Mouse (Mus musculus): Measurements from ENCODE around the gene Il15. TPM values are rescaled to one million over a fixed set of nuclear protein-coding genes. Genes with fewer than 3 reads are reported as not detected.

Gene Il15
- polyA plus RNA-seq, 2 experiments, result 2.9 to 6.1 TPM

DNA sequence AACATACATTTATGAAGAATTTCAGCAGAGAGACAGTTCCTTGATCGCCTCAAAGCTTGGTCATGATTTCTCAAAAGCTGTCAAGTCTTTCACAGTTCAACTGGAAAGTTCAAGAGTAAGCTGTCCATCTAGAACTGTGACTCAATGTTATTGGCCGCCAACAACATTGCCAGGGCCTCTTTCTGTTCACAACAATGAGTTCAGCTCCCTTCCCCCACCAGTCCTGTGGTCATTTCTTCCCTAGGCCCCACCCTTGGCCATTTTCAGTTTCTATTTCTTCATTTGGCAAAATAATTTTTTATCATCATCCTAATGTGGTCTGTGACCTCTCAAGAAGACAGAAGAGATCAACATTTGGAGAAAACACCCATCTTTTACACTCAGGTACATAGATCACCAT is 4.5 kb downstream of the Il15 start:
- H3K9me3 ChIP-seq (ENCODE audit: control insufficient read depth, low read length), result no peaks in the 10 kb centered on the region
- H3K27me3 ChIP-seq (ENCODE audit: control insufficient read depth, insufficient read depth, low read length), result no peaks in the 10 kb centered on the region
- H3K9ac ChIP-seq (ENCODE audit: low read depth, low read length, severe bottlenecking), result no peak overlapping the region
- H3K4me3 ChIP-seq (replicated peaks; ENCODE audit: low read length), result no peak overlapping the region
- no peak overlapping the region for H3K27ac ChIP-seq (replicated peaks; ENCODE audit: low read depth, low read length)
- WGBS, result 86% methylated on average over 2 of the region's 2 CpGs
- H3K4me2 ChIP-seq (replicated peaks; ENCODE audit: low read depth, low read length, severe bottlenecking), result no peak overlapping the region
- no peak for DNase-seq (ENCODE audit: low spot score)
- H3K4me1 ChIP-seq (ENCODE audit: control insufficient read depth, insufficient read depth, low read length), result peaks cover 7% of the 10 kb centered on the region
- ATAC-seq (ENCODE audit: low FRiP score, low read depth), result no peak
- H3K36me3 ChIP-seq (ENCODE audit: control insufficient read depth, insufficient read depth, low read length), result no peaks in the 10 kb centered on the region
- TF ChIP-seq POLR2A (IDR thresholded peaks at IDR 0.05; ENCODE audit: borderline replicate concordance, extremely low read depth, insufficient read depth, insufficient read length), result no peak

DNA sequence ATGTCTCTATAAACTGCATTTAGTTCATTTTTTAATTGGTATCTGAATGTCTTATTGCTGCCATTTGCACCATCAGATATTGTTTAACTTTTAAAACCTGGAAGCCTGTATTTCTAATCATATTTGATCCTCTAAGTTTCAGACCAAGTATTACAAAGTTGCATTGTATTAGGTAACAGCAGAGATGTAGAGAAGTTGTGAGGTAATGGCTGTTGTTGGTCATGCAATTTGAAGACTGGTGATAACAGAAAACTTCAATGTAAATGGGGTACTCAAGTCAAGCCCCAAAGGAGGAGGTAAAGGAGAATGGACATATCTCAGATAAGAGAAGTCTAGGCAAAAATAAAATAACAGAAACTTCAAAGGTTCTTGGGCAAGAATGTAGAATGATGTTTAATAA is 11.8 kb downstream of the Il15 start:
- no peaks in the 10 kb centered on the region for H3K36me3 ChIP-seq (ENCODE audit: control insufficient read depth, insufficient read depth, low read length)
- no peak overlapping the region for H3K27ac ChIP-seq (replicated peaks; ENCODE audit: low read depth, low read length)
- no peak overlapping the region for H3K4me3 ChIP-seq (replicated peaks; ENCODE audit: low read length)
- H3K9ac ChIP-seq (ENCODE audit: low read depth, low read length, severe bottlenecking), result no peak overlapping the region
- no peaks in the 10 kb centered on the region for H3K27me3 ChIP-seq (ENCODE audit: control insufficient read depth, insufficient read depth, low read length)
- DNase-seq (ENCODE audit: low spot score) (no peak), ATAC-seq (ENCODE audit: low FRiP score, low read depth) (no peak)
- no peak for TF ChIP-seq POLR2A (IDR thresholded peaks at IDR 0.05; ENCODE audit: borderline replicate concordance, extremely low read depth, insufficient read depth, insufficient read length)
- no peaks in the 10 kb centered on the region for H3K9me3 ChIP-seq (ENCODE audit: control insufficient read depth, low read length)
- no peak overlapping the region for H3K4me2 ChIP-seq (replicated peaks; ENCODE audit: low read depth, low read length, severe bottlenecking)
- no peaks in the 10 kb centered on the region for H3K4me1 ChIP-seq (ENCODE audit: control insufficient read depth, insufficient read depth, low read length)

DNA sequence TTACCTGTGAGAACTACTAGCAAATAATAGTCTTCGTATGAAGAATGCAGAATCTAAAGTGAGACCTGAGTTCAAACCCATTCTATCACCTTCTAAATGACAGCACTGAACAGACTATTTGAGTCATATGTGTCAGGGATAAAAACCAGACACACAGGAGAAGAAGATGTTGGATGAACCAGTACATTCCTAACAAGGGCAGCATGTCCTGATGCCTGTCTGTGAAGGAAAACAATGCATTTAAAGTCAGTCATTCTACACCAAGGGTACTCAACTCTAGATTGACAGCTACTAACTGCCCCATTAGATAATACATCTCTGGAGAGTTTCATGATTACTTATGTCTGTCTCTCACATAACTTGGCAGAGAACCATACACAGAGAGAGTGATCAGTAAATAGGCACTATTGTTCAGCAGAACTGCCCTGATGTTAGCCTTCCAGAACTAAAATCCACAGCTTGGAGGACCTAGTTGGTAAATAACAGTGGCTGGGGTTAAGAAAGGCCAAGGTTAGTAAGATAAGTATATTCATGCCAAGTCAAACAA is 14.6 kb downstream of the Il15 start:
- Histone ChIP-seq H3K27me3 (ENCODE audit: control insufficient read depth, insufficient read depth, low read length) (no peaks in the 10 kb centered on the region), H3K9me3 (ENCODE audit: control insufficient read depth, low read length) (no peaks in the 10 kb centered on the region), H3K4me3 (replicated peaks; ENCODE audit: low read length) (no peak overlapping the region), H3K27ac (replicated peaks; ENCODE audit: low read depth, low read length) (no peak overlapping the region), H3K36me3 (ENCODE audit: control insufficient read depth, insufficient read depth, low read length) (no peaks in the 10 kb centered on the region), H3K9ac (ENCODE audit: low read depth, low read length, severe bottlenecking) (no peak overlapping the region), H3K4me2 (replicated peaks; ENCODE audit: low read depth, low read length, severe bottlenecking) (no peak overlapping the region), H3K4me1 (ENCODE audit: control insufficient read depth, insufficient read depth, low read length) (no peaks in the 10 kb centered on the region)
- DNase-seq (ENCODE audit: low spot score) (no peak), ATAC-seq (ENCODE audit: low FRiP score, low read depth) (no peak)
- WGBS, result 75% methylated on average over 1 of the region's 1 CpGs
- TF ChIP-seq POLR2A (IDR thresholded peaks at IDR 0.05; ENCODE audit: borderline replicate concordance, extremely low read depth, insufficient read depth, insufficient read length), result no peak

DNA sequence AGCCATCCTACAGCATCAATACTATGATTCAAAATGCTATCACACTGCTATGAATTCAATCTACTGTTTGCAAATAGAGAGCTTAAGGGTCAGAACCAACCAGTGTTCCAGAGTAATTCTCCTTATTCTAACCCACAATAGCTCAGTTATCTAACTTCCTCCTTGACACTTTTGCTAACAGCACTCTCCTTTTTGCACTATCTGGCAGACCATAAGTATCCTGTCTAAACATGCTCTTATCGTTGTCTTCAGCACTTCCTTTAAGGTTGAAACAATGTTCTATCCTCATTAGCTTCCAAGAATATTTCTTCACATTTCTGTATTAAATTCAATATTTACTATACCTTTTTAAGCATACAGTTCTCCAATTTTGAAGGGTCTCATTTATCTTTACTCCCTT is 15.4 kb downstream of the Il15 start:
- 76% methylated on average over 1 of the region's 1 CpGs for WGBS
- TF ChIP-seq POLR2A (IDR thresholded peaks at IDR 0.05; ENCODE audit: borderline replicate concordance, extremely low read depth, insufficient read depth, insufficient read length), result no peak
- no peaks in the 10 kb centered on the region for H3K27me3 ChIP-seq (ENCODE audit: control insufficient read depth, insufficient read depth, low read length)
- no peak overlapping the region for H3K4me3 ChIP-seq (replicated peaks; ENCODE audit: low read length)
- DNase-seq (ENCODE audit: low spot score), result no peak
- H3K9ac ChIP-seq (ENCODE audit: low read depth, low read length, severe bottlenecking), result no peak overlapping the region
- ATAC-seq (ENCODE audit: low FRiP score, low read depth), result no peak
- no peak overlapping the region for H3K4me2 ChIP-seq (replicated peaks; ENCODE audit: low read depth, low read length, severe bottlenecking)
- no peaks in the 10 kb centered on the region for H3K9me3 ChIP-seq (ENCODE audit: control insufficient read depth, low read length)
- no peaks in the 10 kb centered on the region for H3K4me1 ChIP-seq (ENCODE audit: control insufficient read depth, insufficient read depth, low read length)
- no peak overlapping the region for H3K27ac ChIP-seq (replicated peaks; ENCODE audit: low read depth, low read length)
- H3K36me3 ChIP-seq (ENCODE audit: control insufficient read depth, insufficient read depth, low read length), result no peaks in the 10 kb centered on the region

DNA sequence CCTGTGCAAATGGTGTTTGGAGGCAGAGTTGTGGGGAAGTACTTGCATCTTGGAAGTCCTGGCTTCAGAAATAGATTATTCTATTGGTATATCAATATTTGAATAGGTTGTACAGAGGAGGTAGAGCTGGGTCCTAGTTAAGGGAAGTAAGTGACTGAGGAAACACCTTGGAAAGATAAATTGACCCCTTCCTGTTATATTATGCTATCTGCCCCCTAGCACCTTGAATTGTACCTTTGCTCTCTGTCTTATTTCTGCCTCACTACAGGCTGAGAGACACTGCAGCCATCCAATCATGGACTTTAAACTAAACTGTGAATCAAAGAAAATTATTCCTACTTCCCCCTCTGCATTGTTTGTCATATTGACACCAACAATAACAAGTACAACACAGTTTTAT is 17.2 kb downstream of the Il15 start:
- H3K9me3 ChIP-seq (ENCODE audit: control insufficient read depth, low read length), result no peaks in the 10 kb centered on the region
- H3K4me1 ChIP-seq (ENCODE audit: control insufficient read depth, insufficient read depth, low read length), result no peaks in the 10 kb centered on the region
- no peak overlapping the region for H3K4me3 ChIP-seq (replicated peaks; ENCODE audit: low read length)
- DNase-seq (ENCODE audit: low spot score) (no peak), ATAC-seq (ENCODE audit: low FRiP score, low read depth) (no peak)
- TF ChIP-seq POLR2A (IDR thresholded peaks at IDR 0.05; ENCODE audit: borderline replicate concordance, extremely low read depth, insufficient read depth, insufficient read length), result no peak
- H3K27ac ChIP-seq (replicated peaks; ENCODE audit: low read depth, low read length), result no peak overlapping the region
- H3K9ac ChIP-seq (ENCODE audit: low read depth, low read length, severe bottlenecking), result no peak overlapping the region
- H3K36me3 ChIP-seq (ENCODE audit: control insufficient read depth, insufficient read depth, low read length), result no peaks in the 10 kb centered on the region
- H3K27me3 ChIP-seq (ENCODE audit: control insufficient read depth, insufficient read depth, low read length), result no peaks in the 10 kb centered on the region
- H3K4me2 ChIP-seq (replicated peaks; ENCODE audit: low read depth, low read length, severe bottlenecking), result no peak overlapping the region
